Mouse (Mus musculus): ENCODE measurements around the gene Rae1.

DNA sequence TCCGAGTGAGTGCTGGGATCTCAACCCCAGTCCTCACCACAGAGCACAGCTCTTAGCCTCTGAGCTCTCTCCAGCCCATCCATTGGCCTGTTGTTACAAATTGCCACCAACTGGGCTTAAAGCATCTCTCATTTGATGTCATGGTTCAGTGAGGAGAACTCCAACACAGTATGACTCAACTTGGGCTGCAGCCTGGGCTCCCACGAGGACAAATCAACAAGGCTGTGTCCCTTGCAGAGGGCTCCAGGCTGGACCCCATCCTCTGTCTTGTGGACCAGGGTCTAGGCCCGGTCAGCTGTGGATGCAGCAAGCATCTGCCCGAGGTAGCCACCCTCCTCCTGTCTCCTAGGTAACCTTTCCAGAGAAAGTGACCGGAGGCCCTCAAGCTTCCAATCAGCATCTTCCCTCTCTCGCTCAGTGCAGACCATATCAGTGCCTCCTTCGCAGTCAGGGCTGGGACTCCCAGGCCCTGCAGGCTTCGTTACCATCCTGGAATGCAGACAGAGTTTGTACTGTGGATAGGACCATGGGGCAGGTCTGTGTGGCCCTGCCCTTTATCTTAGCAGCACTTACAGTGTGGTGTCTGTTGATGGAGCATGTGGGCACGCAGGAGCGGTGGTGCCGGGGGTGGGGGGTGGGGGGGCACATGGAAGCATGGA is 42.7 kb downstream of the Rae1 start:
- TF ChIP-seq FLI1 (IDR thresholded peaks at IDR 0.05; ENCODE audit: low read length) (no peak), GATA1 (IDR thresholded peaks at IDR 0.05; ENCODE audit: borderline replicate concordance, low read length) (no peak)

Measured in megakaryocyte, embryonic 14.5 days (primary cell).